Mouse (Mus musculus) liver, adult 2 months (tissue): Measurements from ENCODE around the gene Ffar2. TPM values are rescaled to one million over a fixed set of nuclear protein-coding genes. Genes with fewer than 3 reads are reported as not detected.
"Not testable (repeated sequence)": the region's sequence is repeated elsewhere in the genome, so short reads cannot be mapped to it uniquely, and the experiment has no call there.

Experiments used
- DNase-seq: peaks from one replicate; pipeline ENCODE4 v3.0.0-alpha.2; 2011; ENCODE audit warnings: low read depth, low spot score; ENCODE audit errors: extremely low read depth
- H3K27ac ChIP-seq: fragments of 200-500 bp; replicated peaks from 2 replicates; pipeline ENCODE4 v1.5.1; 2012; ENCODE audit warnings: low read depth, mild to moderate bottlenecking, control low read depth, inconsistent platforms, low read length; ENCODE audit not compliant: insufficient read depth
- H3K27me3 ChIP-seq: fragments of 200-500 bp; 2 replicates; pipeline ENCODE4 v1.6.1; 2012; ENCODE audit warnings: mild to moderate bottlenecking, moderate library complexity, low read length, inconsistent platforms; ENCODE audit not compliant: control insufficient read depth, insufficient read depth
- H3K36me3 ChIP-seq: fragments of 200-500 bp; 2 replicates; pipeline ENCODE4 v1.6.1; 2012; ENCODE audit warnings: low read length, inconsistent platforms; ENCODE audit not compliant: control insufficient read depth, insufficient read depth
- H3K4me1 ChIP-seq: fragments of 200-500 bp; 2 replicates; pipeline ENCODE4 v1.6.1; 2011; ENCODE audit warnings: low read length; ENCODE audit not compliant: control insufficient read depth, insufficient read depth
- H3K4me3 ChIP-seq: fragments of 200-500 bp; 2 replicates; pipeline ENCODE4 v1.5.1; 2011; ENCODE audit warnings: low read depth, mild to moderate bottlenecking, control low read depth, low read length, moderate library complexity; ENCODE audit not compliant: insufficient read depth
- H3K79me2 ChIP-seq: fragments of 200-500 bp; 2 replicates; pipeline ENCODE4 v1.6.1; 2012; ENCODE audit warnings: inconsistent platforms, mild to moderate bottlenecking, low read length, moderate library complexity; ENCODE audit not compliant: control insufficient read depth, insufficient read depth
- H3K9ac ChIP-seq: fragments of 200-500 bp; 2 replicates; pipeline ENCODE4 v1.6.1; 2012; ENCODE audit warnings: low read depth, mild to moderate bottlenecking, control low read depth, inconsistent platforms, low read length
- CTCF ChIP-seq: fragments of 200-500 bp; IDR thresholded peaks from 2 replicates; pipeline ENCODE4 v1.5.1; 2011; ENCODE audit warnings: low read depth, low read length, control low read depth
- POLR2A ChIP-seq: fragments of 200-500 bp; IDR thresholded peaks from 2 replicates; pipeline ENCODE4 v1.6.1; 2011; ENCODE audit warnings: low read length, control low read depth; ENCODE audit not compliant: insufficient read depth; ENCODE audit errors: extremely low read depth
- WGBS: fragments of 180-500 bp; shearing (Covaris S2); methylation state at CpG from one replicate; pipeline ENCODE4 v1.1.7; 2018; 5-methylcytosine and 5-hydroxymethylcytosine counted together
- polyA plus RNA-seq: library from polyadenylated mRNA; depleted of rRNA; stranded (reverse); fragments of >200 nt; gene quantifications from 2 replicates; pipeline ENCODE4 v1.2.3, GENCODE M21; 2012
- total RNA-seq: library from RNA; depleted of rRNA; stranded (reverse); fragments of >200 nt; gene quantifications from 2 replicates; pipeline ENCODE4 v1.2.3, GENCODE M21; 2014

The Ffar2 gene
- total and polyA plus RNA-seq, 2 experiments: 0.09 TPM; not detected in 1

DNA sequence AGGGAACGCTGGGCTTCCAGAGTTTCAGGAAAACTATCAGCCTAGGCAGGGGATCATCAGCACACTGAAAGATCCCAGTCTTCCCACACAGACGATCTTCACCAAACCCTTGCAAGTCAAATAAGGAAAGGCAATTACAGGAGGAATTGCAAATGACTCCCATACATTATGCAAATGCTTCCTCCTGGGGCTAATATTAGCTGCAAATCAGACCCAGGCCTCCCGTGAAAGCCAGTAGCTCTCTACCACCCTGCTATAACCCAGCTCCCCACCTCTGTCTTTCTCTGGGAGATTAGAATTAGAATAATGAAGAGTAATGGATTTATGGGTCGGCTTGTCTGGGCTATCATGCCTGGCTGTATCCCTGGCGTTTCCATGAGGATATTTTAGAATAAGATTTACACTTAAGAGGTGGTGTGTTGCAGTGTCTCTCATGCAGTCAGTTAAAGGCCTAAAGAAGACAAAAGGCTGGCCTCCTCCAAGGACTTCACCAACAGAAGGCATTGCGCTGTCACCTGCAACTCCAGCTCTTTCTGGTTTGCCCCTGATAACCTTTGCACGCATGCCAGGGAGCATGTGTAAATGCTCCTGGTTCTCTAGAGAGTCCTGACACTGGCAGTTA lies 21.2 kb upstream of the Ffar2 start:
- TF ChIP-seq CTCF (no peak), POLR2A (no peak)
- H3K4me1 ChIP-seq: no peaks in the 10 kb centered on the region
- no peak overlapping the region for H3K9ac ChIP-seq
- WGBS: 72% methylated on average over 7 of the region's 7 CpGs
- H3K79me2 ChIP-seq: no peaks in the 10 kb centered on the region
- no peaks in the 10 kb centered on the region for H3K36me3 ChIP-seq
- no peaks in the 10 kb centered on the region for H3K27me3 ChIP-seq
- no peak overlapping the region for H3K27ac ChIP-seq
- no peak overlapping the region for H3K4me3 ChIP-seq
- no peak for DNase-seq

DNA sequence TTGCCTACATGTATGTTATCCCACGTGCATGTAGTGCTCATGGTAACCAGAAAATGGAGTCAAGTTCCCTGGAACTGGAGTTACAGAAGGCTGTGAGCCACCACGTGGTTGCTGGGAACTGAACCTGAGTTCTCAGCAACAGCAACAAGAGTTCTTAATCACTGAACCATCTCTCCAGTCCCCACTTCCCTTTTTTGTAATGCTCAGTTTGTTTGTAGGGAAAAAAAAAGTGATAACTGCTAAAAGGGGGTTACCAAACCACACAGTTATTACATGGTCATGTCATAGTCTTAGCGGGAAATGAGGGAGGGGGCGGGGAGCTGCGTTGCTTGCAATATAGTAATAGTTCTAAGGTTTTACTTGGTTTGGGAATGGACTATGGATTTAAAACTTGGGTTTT lies 18.5 kb upstream of the Ffar2 start:
- Histone ChIP-seq H3K9ac (no peak overlapping the region), H3K36me3 (no peaks in the 10 kb centered on the region), H3K4me1 (no peaks in the 10 kb centered on the region), H3K27ac (no peak overlapping the region), H3K79me2 (no peaks in the 10 kb centered on the region), H3K4me3 (no peak overlapping the region), H3K27me3 (no peaks in the 10 kb centered on the region)
- TF ChIP-seq POLR2A (no peak), CTCF (no peak)
- no peak for DNase-seq
- 82% methylated on average over 5 of the region's 5 CpGs for WGBS

DNA sequence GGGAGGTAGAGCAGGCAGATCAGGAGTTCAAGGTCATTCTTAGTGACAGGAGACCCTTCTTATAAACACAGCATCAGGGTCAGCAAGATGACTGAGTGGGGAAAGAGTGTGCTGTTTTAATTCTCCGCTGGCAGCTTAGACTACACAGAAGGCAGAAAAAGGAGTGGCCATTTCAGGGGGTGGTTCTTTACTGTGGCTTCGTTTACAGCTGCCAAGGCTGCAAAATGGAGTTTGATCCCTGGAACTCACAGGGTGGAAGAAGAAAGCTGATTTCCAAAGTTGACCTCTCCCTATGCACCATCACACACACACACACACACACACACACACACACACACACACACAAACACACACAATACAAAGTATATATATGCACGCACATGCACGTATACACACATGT lies 17.8 kb upstream of the Ffar2 start:
- WGBS: 60% methylated on average over 4 of the region's 4 CpGs
- DNase-seq: peak; percentile 71

DNA sequence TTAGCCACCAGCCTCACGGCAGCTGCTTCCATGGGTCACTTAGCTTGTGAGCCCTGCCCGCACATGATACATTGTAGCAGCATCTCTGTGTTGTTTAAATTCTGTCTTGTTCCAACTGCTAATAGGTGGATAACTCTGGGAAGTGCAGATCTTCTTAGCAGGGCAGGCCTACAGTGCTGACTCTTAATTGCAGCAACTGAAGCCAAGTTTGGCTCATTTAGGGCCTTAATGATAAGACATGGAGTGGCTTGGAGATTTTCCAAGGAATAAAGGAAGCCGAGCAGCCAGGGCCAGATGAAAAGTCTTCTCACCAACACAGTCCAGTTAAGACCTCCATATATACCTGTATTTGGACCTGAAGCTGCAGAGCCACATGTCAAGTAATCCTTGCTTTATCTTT lies 16.7 kb upstream of the Ffar2 start:
- Histone ChIP-seq H3K27me3 (no peaks in the 10 kb centered on the region), H3K9ac (no peak overlapping the region), H3K27ac (no peak overlapping the region), H3K4me3 (no peak overlapping the region), H3K4me1 (no peaks in the 10 kb centered on the region), H3K79me2 (no peaks in the 10 kb centered on the region), H3K36me3 (no peaks in the 10 kb centered on the region)
- 82% methylated on average over 3 of the region's 3 CpGs for WGBS
- DNase-seq: no peak
- TF ChIP-seq CTCF: no peak
- TF ChIP-seq POLR2A: no peak

More for the DNA sequence above, 17.8 kb upstream of the Ffar2 start:
- Histone ChIP-seq H3K4me3 (no peak overlapping the region), H3K27me3 (no peaks in the 10 kb centered on the region), H3K4me1 (no peaks in the 10 kb centered on the region), H3K79me2 (no peaks in the 10 kb centered on the region), H3K9ac (no peak overlapping the region), H3K27ac (no peak overlapping the region), H3K36me3 (no peaks in the 10 kb centered on the region)
- TF ChIP-seq CTCF (no peak), POLR2A (no peak)

DNA sequence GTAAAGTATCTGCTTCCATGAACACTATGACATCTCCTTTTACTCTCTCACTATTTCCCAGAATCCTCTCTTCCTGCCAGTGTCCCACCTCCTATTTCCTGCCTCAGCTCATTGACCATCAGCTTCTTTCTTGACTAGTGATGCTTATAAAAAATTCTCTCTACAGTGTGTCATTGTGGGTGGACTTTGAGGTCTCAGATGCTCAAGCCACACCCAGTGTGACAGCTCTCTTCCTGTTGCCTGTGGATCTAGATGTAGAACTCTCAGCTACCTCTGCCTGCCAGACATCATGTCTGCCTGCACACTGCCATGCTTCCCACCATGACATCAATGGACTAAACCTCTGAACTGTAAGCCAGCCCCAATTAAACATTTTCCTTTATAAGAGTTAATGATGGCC lies 13.7 kb upstream of the Ffar2 start:
- Histone ChIP-seq H3K4me3 (no peak overlapping the region), H3K36me3 (no peaks in the 10 kb centered on the region), H3K27me3 (0 out of 2 replicates have a peak, but pooled peaks cover 1% of the 10 kb centered on the region), H3K4me1 (no peaks in the 10 kb centered on the region), H3K27ac (no peak overlapping the region), H3K9ac (no peak overlapping the region), H3K79me2 (no peaks in the 10 kb centered on the region)
- no peak for TF ChIP-seq CTCF
- no peak for TF ChIP-seq POLR2A
- DNase-seq: no peak

DNA sequence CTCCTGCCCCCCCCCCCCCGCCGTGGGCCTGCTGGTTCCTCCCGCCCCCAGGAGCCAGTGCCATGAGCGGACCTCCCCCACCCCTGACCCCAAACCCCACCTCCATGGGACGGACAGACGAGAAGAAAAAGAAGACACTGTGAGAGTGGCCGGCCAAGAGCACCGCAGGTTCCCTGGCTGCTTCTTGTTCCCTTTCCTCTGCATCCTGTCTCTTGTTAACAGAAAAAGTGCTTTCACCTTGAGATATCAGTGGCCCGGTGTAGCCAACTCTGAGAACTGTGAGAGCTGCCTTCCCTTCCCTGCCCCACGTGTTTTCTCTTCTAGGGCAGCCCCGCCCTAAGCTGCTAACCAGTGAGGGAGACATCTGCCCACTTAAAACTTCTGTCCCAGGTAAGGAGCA lies 9.1 kb upstream of the Ffar2 start:
- not testable (repeated sequence) for H3K79me2 ChIP-seq, DNase-seq, H3K27me3 ChIP-seq, H3K36me3 ChIP-seq, H3K9ac ChIP-seq, H3K27ac ChIP-seq, H3K4me3 ChIP-seq, H3K4me1 ChIP-seq
- 63% methylated on average over 7 of the region's 11 CpGs for WGBS
